Mouse (Mus musculus): ENCODE measurements around the gene Fam161b.
"Not testable (repeated sequence)": the region's sequence is repeated elsewhere in the genome, so short reads cannot be mapped to it uniquely, and the experiment has no call there.

Gene Fam161b

DNA sequence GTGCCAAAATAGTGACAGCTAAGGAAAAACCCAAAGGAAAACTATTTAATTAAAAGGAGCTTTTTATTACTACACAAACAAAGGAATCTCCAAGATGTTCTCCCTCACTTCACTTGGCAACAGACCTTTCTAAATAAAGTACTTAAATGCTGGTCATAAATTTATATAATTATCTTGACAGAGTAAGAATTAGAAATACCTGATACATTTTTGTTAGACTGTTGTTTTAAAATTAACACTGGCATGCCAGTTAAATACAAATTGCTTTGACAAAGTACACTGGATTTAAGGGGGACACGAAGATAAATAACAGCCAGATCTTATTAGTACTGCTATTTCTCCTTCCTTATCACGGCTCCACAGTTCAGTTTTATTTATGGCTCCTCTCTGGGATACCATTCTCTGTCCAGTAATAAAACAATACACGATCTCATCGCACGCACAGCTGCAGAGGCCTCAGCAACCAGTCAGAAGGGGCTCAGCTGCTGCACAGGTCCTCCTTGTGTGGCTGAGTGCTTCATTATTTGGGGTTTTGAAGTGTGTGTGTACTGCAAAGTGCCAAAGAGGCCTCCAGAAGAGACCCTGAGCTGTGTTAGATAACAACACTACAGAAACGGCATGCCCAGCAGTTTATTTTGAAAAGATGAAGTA is 12.3 kb upstream of the Fam161b start:
- DNase-seq, result no peak

DNA sequence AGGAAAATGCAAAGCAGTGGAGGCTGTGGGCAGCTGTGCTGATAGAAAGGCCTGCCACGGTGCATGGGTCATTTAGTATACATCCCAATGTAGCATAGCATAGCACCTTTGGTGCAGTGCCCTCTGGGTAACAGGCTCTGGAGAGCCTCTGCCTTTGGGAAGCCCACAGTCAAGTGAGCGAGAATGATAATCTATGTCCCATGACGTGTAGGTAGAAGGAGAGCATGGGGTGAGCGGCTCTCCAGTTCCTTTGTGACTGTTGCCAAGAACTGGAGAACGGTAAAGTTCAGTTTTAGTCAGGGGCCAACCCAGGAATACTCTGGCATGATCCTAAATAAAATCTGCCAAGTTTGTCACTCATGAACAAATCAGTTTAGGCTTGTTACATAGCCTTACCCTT is 10.0 kb upstream of the Fam161b start:
- no peak for DNase-seq

DNA sequence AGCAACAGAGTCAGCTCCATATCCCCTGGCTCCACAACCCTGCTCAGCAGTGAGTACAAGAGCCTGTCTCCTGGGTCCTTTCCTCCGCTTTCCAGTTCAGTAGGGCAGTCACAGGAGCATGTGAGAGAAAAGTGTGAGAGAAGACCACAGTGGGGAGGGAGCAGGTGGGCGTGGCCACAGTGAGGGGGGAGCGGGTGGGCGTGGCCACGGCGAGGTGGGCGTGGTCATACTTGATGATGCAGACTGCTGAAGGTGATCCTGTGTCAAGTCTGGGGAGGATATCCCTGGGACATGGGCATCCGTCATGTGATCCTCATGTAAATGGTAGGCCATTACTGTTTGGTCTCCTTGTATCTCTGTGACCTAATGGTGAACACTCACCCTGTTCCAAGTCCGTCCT is 5.3 kb upstream of the Fam161b start:
- no peak for DNase-seq

DNA sequence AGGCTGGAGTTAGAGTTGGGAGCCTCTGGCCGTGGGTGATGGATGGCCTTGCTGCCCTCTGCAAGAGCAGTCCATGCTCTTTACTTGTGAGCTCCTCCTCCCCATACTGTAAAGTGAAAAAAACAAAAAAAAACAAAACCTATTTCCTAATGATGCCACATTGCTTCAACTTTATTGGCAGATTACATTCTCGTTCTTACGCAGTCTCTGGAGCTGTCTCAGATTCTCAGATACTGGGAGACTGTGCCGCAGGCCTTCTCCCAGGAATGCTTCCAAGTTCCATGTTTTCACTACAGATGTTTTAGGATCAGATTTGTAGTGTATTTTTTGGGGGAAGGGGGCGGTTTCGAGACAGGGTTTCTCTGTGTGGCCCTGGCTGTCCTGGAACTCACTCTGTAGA is 3.5 kb upstream of the Fam161b start:
- no peak for DNase-seq

DNA sequence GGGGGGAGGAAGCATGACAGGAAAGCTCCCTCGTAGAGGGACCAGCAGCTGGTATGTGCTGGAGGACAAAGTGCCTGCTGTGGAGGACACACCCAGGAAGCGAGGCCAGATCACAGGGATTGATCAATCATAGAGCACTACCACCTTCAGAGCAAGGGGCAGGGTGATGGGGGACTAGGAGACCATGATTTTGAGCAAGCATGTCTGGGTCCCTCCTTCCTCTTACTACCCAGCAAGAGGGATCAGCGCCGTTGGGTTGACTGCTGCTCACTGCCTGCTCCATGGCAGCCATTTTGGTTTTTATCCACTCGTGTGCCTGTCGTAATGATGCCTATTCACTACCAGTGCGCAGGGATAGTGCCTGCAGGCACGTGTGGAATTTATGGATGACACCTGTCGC is 2.7 kb upstream of the Fam161b start:
- no peak for DNase-seq

DNA sequence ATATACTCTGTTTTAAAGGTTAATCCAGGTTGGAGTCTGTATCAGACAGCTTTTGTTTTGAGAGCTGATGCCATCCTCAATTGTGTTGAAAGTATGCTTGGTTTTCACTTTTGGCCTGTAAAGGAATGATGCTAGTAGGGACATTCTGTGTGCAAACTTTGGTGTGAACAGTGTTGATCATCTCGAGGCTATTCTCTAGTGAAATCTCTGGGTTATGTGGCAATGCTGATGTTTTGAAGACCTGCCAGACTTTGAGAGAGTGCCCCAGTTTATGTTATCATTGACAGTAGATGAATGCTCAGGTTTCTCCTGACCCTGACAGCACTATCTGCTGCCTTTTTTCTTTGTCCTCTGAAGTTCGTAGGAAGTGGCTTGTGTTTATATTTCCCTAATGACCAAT is 1.2 kb upstream of the Fam161b start:
- DNase-seq, result no peak

DNA sequence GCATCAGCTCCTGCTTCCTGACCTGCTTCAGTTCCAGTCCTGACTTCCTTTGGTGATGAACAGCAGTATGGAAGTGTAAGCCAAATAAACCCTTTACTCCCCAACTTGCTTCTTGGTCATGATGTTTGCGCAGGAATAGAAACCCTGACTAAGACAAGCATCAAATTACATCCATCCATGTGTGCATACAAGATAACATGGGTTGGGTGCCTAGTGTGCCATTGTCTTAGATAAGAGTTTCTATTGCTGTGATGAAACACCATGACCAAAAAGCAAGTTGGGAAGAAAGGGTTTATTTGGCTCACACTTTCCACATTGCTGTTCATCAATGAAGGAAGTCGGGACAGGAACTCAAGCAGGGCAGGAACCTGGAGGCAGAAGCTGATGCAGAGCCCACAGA is 2.9 kb downstream of the Fam161b start:
- not testable (repeated sequence) for DNase-seq

DNA sequence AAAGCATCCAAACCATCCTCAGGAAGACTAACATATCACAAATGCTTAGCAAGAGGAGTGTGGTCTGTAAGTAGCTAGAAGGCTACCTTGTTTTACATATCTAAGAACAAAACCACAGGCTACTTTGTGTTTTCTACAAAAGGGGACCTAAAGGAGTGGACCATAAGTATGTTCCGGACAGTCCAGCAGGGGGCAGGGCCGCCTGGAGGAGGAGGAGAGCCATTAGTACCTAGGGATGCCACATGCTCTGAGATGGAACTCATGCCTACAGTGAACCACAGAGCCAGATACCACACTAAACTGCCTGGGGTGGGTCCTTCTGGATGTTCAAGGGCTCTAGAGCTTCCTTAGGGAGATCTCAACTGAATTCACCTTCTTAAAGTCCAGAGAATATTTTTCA is 14.4 kb downstream of the Fam161b start:
- DNase-seq, result peak; percentile 27 to 36

DNA sequence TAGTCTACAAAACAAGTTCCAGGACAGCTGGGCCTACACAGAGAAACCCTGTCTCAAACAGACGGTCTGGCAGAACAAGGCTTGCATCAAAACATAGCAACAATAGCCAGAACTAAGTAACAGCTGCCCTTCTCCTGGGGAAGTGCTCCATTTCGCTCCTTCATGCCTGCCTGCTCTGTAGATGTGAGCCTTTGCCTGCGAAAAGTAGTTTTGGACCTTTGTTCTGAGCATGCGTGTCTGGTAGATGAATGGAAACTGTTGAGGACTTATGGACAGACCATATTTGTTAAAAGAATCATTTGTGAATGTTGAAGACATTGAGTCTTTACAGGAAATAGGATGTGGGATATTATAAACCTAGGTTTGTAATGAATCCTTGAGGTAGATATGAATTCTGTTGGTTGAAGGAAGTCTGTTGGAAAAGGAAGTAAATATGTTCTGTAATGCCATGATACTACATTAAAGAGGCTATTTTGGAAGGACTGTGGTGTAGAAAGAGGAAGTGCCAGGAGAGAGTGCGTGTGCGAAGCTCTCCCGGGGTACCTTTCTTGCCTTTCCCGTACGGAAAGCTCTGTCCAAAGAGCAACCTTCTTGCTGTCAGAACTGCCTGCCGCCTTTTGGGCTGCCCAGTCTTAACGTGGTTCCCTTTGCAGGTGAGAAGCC is 24.5 kb downstream of the Fam161b start:
- DNase-seq, result no peak

DNA sequence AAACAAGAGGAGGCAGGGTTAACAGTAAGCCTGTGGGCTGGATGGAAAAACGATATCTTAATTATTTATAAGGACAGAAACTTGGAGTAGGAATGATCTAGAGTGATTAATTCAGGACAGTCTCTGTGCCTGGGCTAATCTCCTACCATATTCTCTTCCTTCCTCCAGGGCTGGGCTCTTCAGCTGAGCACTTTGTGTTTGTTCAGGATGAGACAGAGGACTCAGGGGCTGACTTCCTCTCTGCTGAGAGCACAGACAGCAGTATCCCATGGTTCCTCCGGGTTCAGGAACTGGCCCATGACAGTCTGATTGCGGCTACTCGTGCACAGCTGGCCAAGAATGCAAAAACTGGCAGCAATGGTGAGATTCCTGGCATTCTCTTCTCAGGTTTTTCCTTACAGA is 34.5 kb downstream of the Fam161b start:
- peak; percentile 22 to 27 for DNase-seq

DNA sequence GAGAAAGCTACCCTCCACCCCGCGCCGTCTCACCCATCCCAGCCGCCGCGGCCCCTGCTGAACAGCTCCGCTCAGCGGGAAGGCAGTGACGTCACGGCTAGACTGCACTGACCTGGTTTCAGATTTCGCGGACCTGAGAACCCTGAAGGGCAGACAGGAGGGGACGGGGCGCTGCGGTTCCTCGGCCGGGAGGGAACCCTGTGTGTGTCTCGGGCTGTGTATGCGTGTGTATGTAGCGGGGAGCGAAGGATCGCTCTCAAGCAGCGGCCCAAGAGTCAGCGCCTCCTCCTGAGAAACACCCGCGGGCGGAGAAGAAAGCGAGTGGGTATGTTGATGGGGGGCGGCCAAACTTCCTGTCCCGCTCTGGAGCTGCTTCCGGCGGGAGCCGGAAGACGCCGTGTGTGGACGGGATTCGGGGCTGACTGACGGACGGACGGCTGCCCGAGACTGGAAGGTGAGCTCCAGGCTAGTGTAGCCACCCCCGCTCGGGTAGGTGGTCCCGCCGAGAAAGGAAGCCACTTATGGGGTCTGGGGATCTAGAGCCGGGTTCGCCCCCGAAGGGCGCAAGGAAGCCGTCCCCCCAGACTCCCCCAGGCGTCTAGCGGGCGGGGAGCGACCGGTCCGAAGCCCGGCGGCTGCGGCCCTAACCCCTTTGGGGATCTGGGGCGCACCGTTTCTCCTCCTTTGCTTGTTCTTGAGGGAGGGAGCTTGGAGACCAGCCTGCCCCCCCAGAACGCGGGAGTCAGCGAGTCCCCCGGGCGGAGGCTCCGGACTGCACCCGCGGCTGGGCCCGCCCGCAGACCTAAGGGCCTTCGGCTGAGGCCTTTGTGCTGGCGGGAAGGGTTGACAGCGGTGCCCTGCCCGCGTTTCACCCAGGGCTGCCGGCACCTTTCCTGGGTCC is 44.7 kb downstream of the Fam161b start, which contains the start of gene Zfp410:
Gene Zfp410 (plus strand): TSS at position 132 of the 901 bp plus-strand sequence.
- peak; percentile 87 to 90 for DNase-seq

DNA sequence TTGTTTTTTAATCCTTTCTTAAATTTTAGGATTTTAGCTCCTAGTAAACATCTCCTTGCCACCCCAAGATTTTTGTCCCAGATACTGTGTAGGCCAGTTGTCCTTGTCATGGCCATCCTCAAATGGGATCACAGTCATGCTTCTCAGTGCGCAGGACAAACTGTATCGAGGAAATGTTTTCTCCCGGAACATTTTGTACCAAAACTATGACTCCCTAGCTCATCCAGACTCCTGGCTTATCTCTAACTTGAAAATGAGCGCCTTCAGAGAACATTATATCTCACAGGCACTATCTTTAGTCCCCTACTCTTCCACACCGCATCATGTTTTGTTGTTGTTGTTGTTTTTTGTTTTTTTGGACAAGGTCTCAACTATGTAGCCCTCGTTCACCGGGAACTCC is 45.6 kb downstream of the Fam161b start:
- DNase-seq, result no peak

DNA sequence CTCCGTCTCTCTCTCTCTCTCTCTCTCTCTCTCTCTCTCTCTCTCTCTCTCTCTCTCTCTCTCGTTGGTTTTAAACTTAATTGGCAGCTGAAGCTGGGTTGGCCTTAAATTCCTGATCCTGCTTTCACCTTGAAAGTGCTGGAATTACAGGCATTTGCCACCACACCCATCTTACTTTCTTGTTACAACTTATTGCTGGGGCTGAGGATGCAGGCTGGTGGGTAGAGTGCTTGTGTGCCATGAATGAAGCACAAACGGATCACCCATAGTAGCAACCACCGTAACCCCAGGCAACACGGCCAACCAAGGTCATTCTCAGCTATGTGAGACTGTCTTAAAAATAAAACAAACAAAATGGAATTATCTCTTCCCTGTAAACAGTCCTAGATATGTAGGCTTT is 50.3 kb downstream of the Fam161b start:
- DNase-seq, result no peak

DNA sequence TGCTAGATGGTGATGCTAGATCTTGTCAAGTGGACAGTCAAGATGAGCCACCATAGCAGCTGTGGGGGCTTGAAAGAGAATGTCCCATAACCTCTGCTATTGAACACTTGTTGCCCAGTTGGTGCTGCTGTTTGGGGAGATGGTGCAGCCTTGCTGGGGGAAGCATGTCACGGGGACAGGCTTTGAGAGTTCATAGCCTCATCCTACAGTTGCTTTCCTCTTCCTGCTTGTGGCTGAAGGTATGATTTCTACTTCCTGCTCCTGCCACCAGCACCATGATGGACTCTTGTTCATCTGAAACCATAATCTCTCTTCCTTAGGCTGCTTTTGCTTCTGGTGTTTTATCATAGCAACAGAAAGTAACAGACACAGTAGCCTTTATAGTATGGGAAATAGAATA is 57.1 kb downstream of the Fam161b start:
- no peak for DNase-seq

DNA sequence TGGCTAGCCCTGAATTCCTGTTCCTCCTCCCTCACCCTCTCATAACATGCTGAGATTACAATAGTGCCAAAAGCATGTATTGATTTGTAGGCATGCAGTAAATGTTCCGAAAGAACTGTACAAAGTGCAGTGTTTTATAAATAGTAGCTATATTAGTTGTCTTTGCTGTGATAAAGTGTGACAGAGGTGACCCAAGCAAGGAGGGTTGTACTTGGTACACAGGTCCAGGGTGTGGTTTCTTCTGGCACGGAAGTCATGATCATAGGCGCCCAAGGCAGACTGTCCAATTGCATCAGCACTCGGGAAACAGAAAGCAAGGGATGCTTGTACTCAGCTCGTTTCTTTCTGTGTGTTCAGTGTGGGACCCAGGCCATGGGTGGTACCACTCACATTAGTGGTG is 57.5 kb downstream of the Fam161b start:
- DNase-seq, result no peak

DNA sequence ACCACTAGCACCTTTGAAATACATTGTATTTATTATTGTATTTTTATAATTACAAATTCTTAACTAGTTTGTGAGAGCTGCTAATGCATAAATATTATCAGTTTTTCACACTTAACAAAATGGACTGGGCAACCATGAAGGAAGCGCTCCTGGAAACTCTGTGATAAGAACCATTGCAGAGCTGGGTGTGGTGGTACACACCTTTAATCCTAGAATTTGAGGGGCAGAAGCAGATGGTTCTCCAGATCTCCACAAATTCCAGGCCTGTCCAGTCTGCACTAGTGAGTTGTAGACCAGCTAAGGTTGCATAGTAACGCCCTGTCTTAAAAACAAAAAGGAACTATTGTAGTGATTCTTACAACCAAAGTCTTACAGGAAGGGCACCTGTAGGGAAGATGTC is 62.4 kb downstream of the Fam161b start:
- no peak for DNase-seq

DNA sequence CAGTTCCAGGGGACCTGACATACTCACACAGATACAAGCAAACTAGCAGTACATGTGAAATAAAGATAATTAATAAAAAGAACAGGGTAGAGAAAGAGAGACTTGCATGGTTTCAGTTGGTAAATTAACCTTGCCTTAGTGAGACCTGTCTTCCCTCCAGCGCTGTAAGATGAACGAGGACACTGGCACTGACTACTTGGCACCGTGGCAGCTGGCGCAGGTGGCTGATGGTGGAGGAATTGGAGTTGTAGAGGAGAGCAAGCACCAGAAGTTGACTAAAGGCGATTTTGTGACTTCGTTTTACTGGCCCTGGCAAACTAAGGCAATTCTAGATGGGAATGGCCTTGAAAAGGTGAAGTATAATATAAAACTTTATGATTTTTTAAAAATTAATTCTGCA is 63.8 kb downstream of the Fam161b start:
- DNase-seq, result no peak

All from lung, adult 18-20 months (tissue).